Mouse (Mus musculus): ENCODE results near the gene Ifna1. TPM values are rescaled to one million over a fixed set of nuclear protein-coding genes. Genes with fewer than 3 reads are reported as not detected.

The Ifna1 gene
- polyA plus RNA-seq, 1 experiment, result not detected

- peak overlapping the region; percentile 48 for H3K4me3 ChIP-seq (ENCODE audit: insufficient read depth, poor library complexity, severe bottlenecking)
- H3K79me3 ChIP-seq (ENCODE audit: low read depth), result no peaks in the 10 kb centered on the region
- H3ac ChIP-seq (ENCODE audit: control insufficient read depth, insufficient read length, low read depth), result no peak overlapping the region
- H3K79me2 ChIP-seq (ENCODE audit: control insufficient read depth, insufficient read depth), result no peaks in the 10 kb centered on the region
- H3K27me3 ChIP-seq (ENCODE audit: control insufficient read depth, insufficient read depth, insufficient read length), result peaks cover 5% of the 10 kb centered on the region
- no peak for TF ChIP-seq USF1 (IDR thresholded peaks at IDR 0.05; ENCODE audit: low read depth)
- TF ChIP-seq MAX (IDR thresholded peaks at IDR 0.05), result peak; percentile 41
- no peak for TF ChIP-seq FOSL1 (IDR thresholded peaks at IDR 0.05; ENCODE audit: insufficient read depth, low read length, poor library complexity, severe bottlenecking)
- no peak for TF ChIP-seq CEBPB (IDR thresholded peaks at IDR 0.05; ENCODE audit: low read depth)
- TF ChIP-seq MYOG (IDR thresholded peaks at IDR 0.05; ENCODE audit: control insufficient read depth, extremely low read depth, insufficient read length), result no peak
- peak; percentile 90 for TF ChIP-seq CTCF (IDR thresholded peaks at IDR 0.05; ENCODE audit: control insufficient read depth, insufficient read depth, insufficient read length)
- TF ChIP-seq MYOD1 (IDR thresholded peaks at IDR 0.05; ENCODE audit: control insufficient read depth, insufficient read length, low read depth), result no peak
- H3K36me3 ChIP-seq (ENCODE audit: control insufficient read depth, insufficient read depth), result no peaks in the 10 kb centered on the region
Observed at GRCm38 (mm10) chr4:88867366-88867925, 17.6 kb downstream of the Ifna1 start.

GRCm38 (mm10) chr4:88867926-88868911 is 18.3 kb downstream of the Ifna1 start:
- H3K36me3 ChIP-seq (ENCODE audit: control insufficient read depth, insufficient read depth), result no peaks in the 10 kb centered on the region
- TF ChIP-seq MAX (IDR thresholded peaks at IDR 0.05), result no peak
- no peak for TF ChIP-seq USF1 (IDR thresholded peaks at IDR 0.05; ENCODE audit: low read depth)
- no peak for TF ChIP-seq MYOD1 (IDR thresholded peaks at IDR 0.05; ENCODE audit: control insufficient read depth, insufficient read length, low read depth)
- no peak for TF ChIP-seq MYOG (IDR thresholded peaks at IDR 0.05; ENCODE audit: control insufficient read depth, extremely low read depth, insufficient read length)
- TF ChIP-seq CEBPB (IDR thresholded peaks at IDR 0.05; ENCODE audit: low read depth), result no peak

GRCm38 (mm10) chr4:88872691-88873090 is 22.8 kb downstream of the Ifna1 start:
- no peaks in the 10 kb centered on the region for H3K79me3 ChIP-seq (ENCODE audit: low read depth)
- H3K27me3 ChIP-seq (ENCODE audit: control insufficient read depth, insufficient read depth, insufficient read length), result no peaks in the 10 kb centered on the region
- no peaks in the 10 kb centered on the region for H3K36me3 ChIP-seq (ENCODE audit: control insufficient read depth, insufficient read depth)
- TF ChIP-seq MYOD1 (IDR thresholded peaks at IDR 0.05; ENCODE audit: control insufficient read depth, insufficient read length, low read depth) (no peak), USF1 (IDR thresholded peaks at IDR 0.05; ENCODE audit: low read depth) (no peak), MYOG (IDR thresholded peaks at IDR 0.05; ENCODE audit: control insufficient read depth, extremely low read depth, insufficient read length) (no peak), CEBPB (IDR thresholded peaks at IDR 0.05; ENCODE audit: low read depth) (no peak), FOSL1 (IDR thresholded peaks at IDR 0.05; ENCODE audit: insufficient read depth, low read length, poor library complexity, severe bottlenecking) (no peak), CTCF (IDR thresholded peaks at IDR 0.05; ENCODE audit: control insufficient read depth, insufficient read depth, insufficient read length) (peak; percentile 1), MAX (IDR thresholded peaks at IDR 0.05) (no peak)
- H3K79me2 ChIP-seq (ENCODE audit: control insufficient read depth, insufficient read depth), result no peaks in the 10 kb centered on the region
- H3ac ChIP-seq (ENCODE audit: control insufficient read depth, insufficient read length, low read depth), result no peak overlapping the region
- H3K4me3 ChIP-seq (ENCODE audit: insufficient read depth, poor library complexity, severe bottlenecking), result no peak overlapping the region

More at GRCm38 (mm10) chr4:88867926-88868911, 18.3 kb downstream of the Ifna1 start:
- H3ac ChIP-seq (ENCODE audit: control insufficient read depth, insufficient read length, low read depth), result peak overlapping the region; percentile 43
- no peaks in the 10 kb centered on the region for H3K79me3 ChIP-seq (ENCODE audit: low read depth)
- H3K4me3 ChIP-seq (ENCODE audit: insufficient read depth, poor library complexity, severe bottlenecking), result peak overlapping the region; percentile 48
- no peaks in the 10 kb centered on the region for H3K79me2 ChIP-seq (ENCODE audit: control insufficient read depth, insufficient read depth)
- no peaks in the 10 kb centered on the region for H3K27me3 ChIP-seq (ENCODE audit: control insufficient read depth, insufficient read depth, insufficient read length)

GRCm38 (mm10) chr4:88875435-88876095 is 25.7 kb downstream of the Ifna1 start:
- no peak overlapping the region for H3ac ChIP-seq (ENCODE audit: control insufficient read depth, insufficient read length, low read depth)
- no peak for TF ChIP-seq CEBPB (IDR thresholded peaks at IDR 0.05; ENCODE audit: low read depth)
- no peak overlapping the region for H3K4me3 ChIP-seq (ENCODE audit: insufficient read depth, poor library complexity, severe bottlenecking)
- no peaks in the 10 kb centered on the region for H3K79me3 ChIP-seq (ENCODE audit: low read depth)
- H3K79me2 ChIP-seq (ENCODE audit: control insufficient read depth, insufficient read depth), result no peaks in the 10 kb centered on the region
- H3K27me3 ChIP-seq (ENCODE audit: control insufficient read depth, insufficient read depth, insufficient read length), result no peaks in the 10 kb centered on the region
- no peaks in the 10 kb centered on the region for H3K36me3 ChIP-seq (ENCODE audit: control insufficient read depth, insufficient read depth)

GRCm38 (mm10) chr4:88876520-88876919 is 26.6 kb downstream of the Ifna1 start:
- H3ac ChIP-seq (ENCODE audit: control insufficient read depth, insufficient read length, low read depth), result no peak overlapping the region
- no peaks in the 10 kb centered on the region for H3K79me2 ChIP-seq (ENCODE audit: control insufficient read depth, insufficient read depth)
- H3K27me3 ChIP-seq (ENCODE audit: control insufficient read depth, insufficient read depth, insufficient read length), result no peaks in the 10 kb centered on the region
- H3K79me3 ChIP-seq (ENCODE audit: low read depth), result no peaks in the 10 kb centered on the region
- no peaks in the 10 kb centered on the region for H3K36me3 ChIP-seq (ENCODE audit: control insufficient read depth, insufficient read depth)
- H3K4me3 ChIP-seq (ENCODE audit: insufficient read depth, poor library complexity, severe bottlenecking), result no peak overlapping the region
- TF ChIP-seq MYOG (IDR thresholded peaks at IDR 0.05; ENCODE audit: control insufficient read depth, extremely low read depth, insufficient read length) (no peak), MAX (IDR thresholded peaks at IDR 0.05) (no peak), USF1 (IDR thresholded peaks at IDR 0.05; ENCODE audit: low read depth) (no peak), CEBPB (IDR thresholded peaks at IDR 0.05; ENCODE audit: low read depth) (no peak), FOSL1 (IDR thresholded peaks at IDR 0.05; ENCODE audit: insufficient read depth, low read length, poor library complexity, severe bottlenecking) (no peak), CTCF (IDR thresholded peaks at IDR 0.05; ENCODE audit: control insufficient read depth, insufficient read depth, insufficient read length) (no peak), MYOD1 (IDR thresholded peaks at IDR 0.05; ENCODE audit: control insufficient read depth, insufficient read length, low read depth) (no peak)
